Mouse (Mus musculus) cerebellum, postnatal 10 days (tissue): ENCODE measurements at regions not wholly inside any gene's neighbourhood (a gene's known extent, or its start where the extent isn't known, plus 50 kb on each side); places are given as distances from the start of the nearest gene placed in this dataset.
A peak's percentile ranks its signal among the peaks of the same experiment; 100 is the strongest.
"Not testable (repeated sequence)": the region's sequence is repeated elsewhere in the genome, so short reads cannot be mapped to it uniquely, and the experiment has no call there.

Experiments used
- DNase-seq, 2 experiments: peaks; one replicate each; pipeline ENCODE4 v3.0.0; 2021; ENCODE audit warnings: mixed read lengths in 2 of 2

DNA sequence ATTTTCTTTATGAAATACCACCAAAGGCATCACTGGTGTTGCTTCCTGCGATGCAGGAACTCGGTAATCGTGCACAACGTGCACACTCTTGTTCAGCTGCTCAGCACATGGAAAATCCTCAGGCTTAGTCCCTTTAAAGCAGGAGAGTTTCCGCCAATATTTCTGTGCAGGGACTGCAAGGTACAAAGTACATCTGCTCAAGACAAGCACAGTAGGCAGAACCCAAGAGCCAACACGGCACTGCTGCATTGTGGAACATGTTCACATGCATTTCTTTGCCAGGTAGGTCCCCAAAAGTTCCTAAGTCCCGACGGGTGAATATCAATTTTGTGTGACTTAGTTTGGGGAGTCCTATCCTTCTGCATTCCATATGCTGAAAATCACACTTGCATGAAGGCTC, 808.0 kb upstream of the Pou3f3 start:
- DNase-seq = peak in 1 of 2 experiments; percentile 16

DNA sequence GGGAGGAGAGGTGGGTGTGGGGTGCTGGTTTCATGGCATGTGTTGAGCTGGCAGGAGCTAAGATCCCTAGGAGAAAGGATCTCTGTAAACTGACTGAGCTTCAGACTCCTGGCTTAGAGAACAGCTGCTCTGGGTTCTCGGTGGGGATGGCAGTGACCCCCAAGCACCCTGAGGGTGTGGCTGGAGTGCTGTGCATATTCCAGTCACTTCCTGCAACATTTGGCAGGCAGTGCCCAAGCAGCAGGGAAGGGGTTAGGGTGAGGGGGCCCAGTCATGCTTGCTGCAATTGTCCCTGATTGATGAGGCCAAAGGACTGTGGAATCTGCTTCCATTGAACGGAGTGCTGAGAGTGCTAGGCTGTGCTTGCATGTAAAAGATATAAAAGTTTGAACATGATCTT, 807.4 kb upstream of the Pou3f3 start:
- DNase-seq = peak; percentile 61 to 82

DNA sequence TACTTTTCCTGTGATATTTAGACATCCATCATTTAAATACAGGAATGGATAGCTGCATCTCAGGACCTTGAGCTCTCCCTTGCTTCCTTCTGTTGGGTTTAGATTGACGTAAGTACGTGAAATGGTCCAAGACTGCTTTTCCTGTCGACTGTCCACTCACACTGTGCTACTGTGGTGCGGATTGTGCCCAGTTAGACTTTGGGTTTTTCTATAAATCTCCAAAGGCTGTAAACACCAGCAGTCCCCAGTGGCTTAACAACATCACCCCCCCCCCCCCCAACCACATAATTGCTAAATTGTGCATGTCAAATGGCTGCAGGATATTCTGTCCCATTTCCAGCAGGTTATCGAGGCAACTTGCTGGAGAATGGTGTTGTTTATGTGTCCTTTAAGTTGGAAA, 806.6 kb upstream of the Pou3f3 start:
- no peak for DNase-seq

DNA sequence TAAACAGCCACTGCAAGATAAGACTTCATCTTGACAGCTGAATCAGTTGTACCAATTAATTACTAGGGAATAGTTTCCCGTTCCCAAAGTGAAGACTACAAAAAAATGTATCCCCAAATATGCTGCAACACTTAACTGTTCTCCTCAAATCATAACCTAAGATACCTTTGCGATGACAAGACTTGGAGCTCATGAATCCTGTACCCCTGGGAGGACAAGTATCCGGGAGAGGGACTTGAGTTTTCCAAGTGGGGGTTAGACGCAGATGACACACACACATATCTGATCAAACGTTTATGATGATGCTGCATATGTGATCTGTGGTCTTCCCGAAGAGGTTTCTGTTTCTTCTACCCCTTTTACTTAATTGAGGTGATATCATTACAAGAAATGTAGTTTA, 805.6 kb upstream of the Pou3f3 start:
- no peak for DNase-seq

DNA sequence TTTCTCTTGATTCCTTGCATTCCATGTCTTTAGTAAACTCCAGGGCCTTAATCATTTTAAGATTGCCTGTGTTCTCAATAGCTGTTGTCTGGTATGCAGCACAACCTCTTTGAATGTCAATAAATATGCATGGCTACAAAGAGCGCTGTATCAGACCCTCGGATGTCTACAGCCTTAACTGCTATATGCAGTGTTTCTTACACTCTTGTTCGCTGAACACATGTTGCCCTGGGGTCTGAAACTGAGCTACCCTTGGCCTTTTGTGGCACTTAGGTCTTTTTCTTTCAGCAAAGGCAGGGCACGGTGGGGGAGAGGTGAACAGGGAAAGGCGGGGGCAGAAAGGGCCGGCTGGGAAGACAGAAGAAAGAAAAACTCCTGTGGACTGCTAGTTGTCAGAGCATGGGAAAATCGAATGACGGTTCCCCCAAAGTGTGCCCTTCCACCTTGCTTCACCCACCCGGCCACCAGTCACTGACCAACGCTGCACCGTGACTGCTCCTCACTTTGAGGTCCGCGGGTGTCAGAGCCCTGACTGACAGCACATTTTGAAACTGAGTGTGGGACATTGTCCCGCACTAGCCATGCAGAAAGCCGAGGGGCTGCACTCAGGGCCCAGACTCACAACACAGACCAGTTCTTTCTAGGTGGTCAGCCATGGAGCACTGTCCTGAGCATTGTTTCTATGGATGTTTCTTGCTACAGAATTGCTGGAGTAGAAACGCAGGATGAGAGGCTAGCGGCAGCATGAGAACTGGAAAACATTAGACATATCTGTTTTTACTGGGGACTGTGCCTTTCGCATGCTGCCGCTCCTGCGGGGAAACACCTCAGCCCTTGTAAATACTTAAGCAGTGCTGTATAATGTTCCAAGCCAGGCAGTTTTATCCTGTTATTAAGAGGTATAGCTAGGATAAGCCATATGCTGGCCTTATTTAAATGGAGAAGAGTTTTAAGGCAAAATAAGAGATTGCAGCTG, 804.6 kb upstream of the Pou3f3 start:
- no peak for DNase-seq

DNA sequence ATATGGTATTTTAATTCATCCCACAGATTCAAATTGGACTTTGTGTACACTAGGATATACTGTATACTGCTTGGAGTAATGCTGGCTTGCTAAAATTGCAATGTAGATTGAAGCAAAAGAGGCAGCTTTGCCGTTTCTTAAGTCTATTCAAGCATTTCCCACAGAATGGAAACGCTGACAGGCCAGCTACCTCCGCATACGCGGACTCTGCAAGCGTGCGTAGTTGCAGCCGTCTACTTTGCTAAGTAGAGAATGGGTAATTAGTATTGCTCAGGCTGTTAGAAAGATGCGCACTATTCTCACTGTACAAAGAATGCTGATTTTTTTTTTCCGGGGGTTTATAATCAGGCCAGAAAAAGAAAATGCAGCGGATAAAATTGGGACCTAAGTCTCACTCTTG, 803.8 kb upstream of the Pou3f3 start:
- DNase-seq = no peak

DNA sequence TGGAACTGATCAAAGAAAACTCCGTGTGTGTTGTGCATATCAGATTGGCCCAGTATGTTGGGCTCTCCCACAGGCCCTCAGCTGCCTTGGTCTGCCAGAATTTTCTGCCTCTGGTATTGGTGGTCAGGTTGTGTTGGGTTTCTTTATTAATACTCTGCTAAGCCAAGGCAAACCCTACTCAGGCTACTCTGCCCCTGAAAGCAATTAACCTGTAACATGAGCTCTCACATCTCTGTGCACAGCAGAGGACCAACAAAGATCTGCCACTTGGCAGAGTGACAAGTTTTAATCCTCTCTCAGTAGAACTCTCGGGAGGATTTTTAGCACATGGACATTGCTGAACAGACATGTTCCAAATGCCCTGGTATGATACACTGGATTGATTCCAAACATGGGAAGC, 803.2 kb upstream of the Pou3f3 start:
- DNase-seq = peak; percentile 42 to 54

DNA sequence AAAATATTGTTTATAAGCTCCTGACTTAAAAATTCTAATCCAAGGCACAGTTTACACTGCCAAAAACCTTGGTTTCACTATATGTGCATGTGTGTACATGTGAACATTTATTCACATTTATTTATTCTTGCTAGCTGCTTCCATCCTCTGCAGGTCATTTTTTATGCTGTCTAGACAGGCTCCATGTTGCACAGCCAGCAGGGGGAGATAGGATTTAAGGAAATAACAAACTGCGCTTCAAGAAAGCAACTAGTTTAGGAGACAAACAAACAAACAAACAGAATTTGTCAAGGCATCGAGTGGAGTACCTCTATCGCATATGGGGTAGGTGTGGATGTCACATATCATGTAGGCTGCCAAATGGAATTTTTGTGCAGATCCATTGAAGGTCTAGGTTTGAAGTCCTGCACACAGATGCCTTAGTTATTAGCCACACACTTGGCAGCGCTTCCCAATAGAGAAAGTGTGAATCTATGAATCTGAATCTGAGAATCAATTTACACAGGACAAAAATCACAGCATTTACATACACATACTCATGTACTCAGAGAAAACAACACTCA, 797.7 kb upstream of the Pou3f3 start:
- DNase-seq = peak; percentile 61 to 63

DNA sequence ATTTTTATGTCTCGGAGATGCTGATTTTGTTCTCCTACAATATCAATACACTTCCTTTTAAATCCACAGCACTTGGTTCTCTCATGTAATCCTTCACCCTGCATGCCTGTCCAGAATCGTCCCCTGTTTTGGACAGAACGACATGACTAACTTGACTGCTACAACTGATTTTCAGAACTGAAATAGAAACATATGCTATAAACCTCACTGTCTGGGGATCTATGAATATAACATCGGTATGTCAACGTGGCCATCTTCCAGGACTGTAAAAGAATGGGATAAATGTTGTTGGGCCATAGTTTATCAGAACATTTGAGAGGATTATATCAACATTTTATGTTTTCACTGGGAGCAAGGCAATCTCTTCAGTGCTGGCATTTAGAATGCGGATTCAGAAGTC, 795.2 kb upstream of the Pou3f3 start:
- no peak for DNase-seq

DNA sequence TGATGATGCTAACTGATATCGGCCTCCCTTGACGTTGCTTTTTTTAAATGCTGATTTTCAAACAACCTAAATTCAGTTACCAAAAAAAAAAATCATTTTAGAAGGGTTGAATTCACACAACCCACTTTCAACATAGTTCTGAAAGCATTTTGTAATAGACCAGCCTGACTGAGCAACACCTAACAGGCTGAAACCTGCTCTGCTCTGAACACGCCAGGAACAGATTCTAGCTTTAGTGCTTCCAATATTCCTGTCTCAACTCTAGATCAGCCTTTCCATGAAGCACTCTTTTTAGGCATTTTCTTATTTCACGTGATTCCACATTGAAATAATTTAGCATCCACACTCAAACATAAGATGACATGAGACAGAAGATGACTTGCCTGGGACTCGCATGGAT, 789.6 kb upstream of the Pou3f3 start:
- DNase-seq = no peak

DNA sequence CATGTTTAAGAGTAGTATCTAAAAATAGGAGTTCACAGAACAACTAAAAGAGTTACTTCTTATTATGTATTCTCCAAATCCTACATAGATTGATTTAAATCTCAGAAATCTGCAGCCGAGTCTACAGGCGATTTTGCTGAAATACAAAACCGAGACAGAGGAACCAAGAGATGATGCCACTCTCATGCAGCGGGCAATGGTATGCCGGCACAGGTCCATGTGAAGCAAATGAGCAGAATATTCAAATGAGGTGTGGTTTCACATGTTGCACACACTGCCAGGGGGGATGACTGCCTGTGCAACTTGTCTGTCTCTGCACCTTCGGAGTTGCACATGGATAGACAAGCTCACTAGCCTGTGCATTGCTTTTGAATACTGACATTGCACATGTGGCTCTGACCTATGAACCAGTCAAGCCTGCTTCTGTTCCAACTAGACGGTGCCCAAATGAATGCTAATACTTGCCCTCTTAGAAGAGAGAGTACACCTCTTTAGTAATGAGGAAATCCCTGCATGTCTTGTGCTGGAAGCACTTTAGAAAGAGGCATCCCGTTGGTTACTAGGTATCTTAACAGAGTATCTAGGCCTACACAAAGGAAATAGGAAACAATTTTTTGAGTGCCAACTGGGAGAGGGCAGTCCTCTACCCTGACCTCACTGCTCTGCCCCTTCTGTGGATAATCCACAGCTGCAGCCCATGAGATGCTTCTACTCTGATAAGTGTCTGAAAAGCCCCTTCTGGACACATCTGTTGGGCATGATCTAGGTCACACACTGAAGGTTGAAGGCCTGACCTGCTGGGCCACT, 787.4 kb upstream of the Pou3f3 start:
- DNase-seq = no peak

DNA sequence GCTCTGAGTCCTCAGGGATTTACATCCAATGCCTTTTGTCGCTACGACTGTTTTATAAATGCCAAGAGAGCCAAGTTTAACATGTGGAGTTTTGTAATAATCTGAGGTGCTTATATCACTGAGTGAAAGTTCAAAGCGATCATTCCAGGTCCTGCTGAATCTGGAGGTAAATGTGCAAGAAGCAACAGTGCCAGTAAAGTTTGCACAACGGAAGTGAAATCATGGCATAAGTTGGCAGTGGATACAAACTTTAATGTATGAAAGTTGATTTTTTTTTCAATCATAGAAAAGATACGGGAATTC, 786.8 kb upstream of the Pou3f3 start:
- no peak for DNase-seq

DNA sequence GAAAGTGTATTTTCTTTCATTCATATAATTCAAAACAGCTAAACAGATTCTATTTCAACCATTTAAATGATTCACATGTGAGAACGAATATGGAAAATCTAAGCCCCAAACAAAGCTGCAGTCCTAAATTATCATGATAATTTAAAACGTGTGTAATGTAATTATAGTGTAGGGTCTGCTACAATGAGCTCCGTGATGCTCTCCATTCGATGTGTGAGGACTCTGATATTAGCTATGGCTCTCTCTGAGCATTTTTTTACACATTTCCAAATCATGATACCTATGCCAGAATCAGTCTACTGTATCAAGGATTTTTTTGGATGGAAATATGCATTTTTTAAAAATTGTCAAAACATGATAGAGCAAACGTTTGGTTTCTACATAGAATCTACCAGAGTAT, 785.8 kb upstream of the Pou3f3 start:
- no peak for DNase-seq

DNA sequence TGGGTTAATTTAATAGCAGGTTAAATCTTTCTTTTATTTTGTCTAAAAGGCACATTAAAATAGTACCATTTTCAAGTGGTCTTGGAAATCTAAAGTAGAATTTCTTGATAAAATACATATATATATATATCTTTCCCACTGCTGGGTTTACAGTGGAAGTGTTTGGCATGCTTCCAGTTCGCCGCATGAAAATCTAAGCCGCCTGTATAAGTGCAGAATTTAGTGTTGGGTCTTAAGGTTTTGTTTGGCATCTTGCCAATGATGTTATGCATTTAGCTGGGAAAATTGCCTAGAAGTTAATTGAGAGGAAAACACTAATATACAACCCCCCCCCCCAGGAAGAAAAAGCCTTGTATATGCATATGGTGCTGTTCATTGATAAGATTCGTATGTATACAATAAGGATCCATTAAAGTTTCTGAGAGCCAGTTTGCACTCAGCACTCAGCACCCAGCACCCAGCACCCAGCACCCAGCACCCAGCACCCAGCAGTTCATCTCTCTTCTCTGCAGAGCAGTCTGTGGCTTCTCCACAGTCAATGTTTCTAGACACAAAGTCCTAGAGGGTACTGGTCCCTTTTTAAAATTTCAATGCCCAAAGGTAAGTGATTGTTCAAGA, 778.7 kb upstream of the Pou3f3 start:
- peak; percentile 16 to 22 for DNase-seq

DNA sequence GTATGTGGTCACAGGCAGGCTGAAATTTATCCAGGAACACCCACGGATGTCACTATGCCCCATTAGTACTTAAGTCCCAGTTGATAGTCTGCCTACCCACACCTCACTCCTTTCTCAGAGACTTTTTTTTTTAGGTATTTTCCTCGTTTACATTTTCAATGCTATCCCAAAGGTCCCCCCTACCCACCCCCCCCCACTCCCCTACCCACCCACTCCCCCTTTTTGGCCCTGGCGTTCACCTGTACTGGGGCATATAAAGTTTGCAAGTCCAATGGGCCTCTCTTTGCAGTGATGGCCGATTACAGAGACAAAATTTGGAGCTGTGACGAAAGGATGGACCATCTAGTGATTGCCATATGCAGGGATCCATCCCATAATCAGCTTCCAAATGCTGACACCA, 777.8 kb upstream of the Pou3f3 start:
- not testable (repeated sequence) for DNase-seq

DNA sequence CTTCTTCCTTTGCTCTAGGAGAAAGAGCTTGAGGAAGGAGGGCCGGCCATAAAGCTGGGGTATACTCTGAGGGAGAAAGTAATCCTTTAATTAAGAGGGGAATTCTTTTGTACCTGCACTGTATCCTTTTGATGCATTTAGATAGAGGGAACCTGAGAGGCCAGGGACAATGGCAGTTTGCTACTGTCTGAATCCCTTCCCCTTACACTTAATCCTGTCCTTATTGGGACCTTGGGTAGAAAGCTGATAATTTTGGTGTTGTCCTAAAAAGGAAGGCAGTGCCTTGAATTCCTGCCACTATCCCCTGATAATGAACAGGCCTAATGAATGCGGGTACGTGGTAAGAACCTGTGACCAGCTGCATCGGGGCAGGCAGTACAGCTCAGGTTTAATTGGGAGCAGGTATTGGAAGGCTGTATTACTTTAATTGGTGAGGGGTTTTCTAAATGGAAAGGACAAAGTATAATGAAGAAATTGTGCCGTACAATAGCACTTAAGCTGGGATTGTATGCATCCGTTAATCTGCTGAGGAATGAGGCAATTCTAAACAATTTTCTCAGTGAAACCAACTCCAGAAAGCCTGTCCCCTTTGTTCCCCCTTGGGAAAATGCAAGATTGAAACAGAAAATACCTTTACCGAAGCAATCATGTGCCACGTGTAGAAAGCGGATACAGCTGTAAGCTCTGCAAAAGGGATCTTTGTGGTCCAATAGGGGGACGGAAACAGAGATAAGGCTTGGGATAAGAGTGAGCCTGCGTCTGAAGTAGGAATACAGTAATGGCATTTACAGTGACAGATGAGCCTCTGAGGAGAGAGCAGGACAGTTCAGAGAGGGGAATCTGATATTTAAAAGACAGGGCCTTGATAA, 776.9 kb upstream of the Pou3f3 start:
- no peak for DNase-seq

DNA sequence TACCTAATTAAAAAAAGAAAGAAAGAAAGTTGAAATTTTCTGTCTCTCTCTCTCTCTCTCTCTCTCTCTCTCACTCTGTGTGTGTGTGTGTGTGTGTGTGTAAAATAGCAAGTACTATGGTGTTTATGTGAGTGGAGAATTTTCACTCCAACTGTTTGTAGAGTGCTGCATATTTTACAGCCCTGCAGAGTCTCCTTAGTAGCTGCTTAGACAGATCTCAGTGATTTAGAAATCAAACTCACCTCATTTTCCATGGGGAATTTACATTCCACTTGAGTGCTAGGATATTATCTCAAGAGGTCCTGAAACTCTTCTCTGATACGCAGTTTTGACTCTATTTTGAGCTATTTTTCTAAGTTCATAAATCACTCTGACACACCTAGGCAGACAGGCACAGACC, 761.8 kb upstream of the Pou3f3 start:
- no peak for DNase-seq

DNA sequence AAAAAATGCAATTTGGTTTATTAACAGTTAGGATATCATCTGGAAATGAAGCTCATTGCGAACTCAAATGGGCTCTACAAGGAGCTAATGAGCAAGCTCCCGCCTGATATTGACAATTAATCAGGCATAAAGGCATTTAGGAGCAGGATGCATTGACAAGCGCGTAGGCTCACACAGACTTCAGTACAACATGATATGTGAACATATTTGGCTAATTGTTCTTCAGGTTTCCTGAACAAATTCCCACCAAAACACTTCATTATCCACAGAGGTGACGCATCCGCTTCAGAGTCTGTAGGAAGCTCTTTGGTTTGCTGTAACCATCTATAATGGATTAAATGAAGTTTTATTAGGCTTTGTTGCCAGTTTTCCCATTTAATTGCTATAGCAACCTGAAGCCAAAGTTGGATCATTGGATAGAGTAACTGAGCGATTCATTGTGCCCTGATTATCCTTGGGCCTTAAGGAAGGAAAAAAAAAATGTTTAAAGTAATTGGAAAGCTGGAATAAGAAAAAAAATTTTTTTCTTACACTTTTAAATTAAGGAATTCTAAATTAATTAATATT, 759.6 kb upstream of the Pou3f3 start:
- DNase-seq = no peak

DNA sequence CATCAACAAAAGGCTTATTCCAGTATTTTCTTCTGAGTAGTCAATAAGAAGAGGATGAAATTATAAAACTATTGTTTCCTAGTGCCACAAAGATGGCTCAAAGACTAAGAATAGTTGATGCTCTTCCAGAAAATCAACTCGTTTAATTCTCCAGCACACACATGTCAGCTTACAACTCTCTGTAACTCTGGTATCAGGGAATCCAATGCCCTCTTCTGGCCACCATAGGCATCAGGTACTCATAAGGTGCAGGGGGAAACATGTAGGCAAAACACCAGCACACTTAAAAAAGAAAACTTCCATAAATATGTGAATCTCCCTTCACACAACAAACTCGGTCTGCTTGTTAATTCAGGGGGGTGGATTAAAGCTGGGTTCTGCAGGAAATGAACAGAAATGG, 734.6 kb upstream of the Pou3f3 start:
- peak; percentile 1 to 3 for DNase-seq

DNA sequence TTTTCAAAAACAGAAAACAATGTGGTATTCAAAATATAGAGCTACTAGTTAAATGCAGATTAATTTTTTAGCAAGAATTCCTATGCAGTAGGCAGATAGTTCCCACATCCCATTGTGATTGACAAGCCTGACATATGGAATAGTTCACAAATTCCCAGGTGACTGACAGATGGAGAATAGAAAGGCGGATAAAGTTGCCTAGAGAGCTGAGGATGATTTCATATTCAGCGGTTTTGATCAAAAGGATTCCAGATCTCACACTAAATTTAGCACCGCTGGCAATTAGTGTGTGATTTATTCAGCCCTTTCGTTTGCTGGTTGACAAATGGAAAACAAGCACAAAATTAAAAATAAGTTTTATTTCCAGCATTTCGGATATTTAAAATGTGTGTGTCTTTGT, 714.0 kb upstream of the Pou3f3 start:
- no peak for DNase-seq

DNA sequence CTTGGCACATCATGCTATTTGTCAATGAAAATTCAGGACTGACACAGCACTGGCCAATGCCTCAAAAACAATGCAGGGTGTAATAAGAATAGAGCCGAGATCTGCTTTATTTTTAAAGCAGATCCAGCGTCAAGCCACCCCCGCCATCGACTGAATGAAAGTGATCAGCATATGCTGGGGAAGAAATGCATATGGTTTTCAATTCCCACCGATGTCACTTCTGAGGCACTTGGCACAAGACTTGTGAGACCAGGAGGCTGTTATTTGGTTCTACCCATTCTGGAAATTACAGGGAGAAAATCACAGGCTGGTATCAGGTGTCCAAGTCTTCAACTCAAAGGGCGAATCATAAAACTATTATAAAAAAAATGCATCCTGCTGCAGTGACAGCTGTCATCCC, 689.3 kb upstream of the Pou3f3 start:
- peak; percentile 19 to 21 for DNase-seq

DNA sequence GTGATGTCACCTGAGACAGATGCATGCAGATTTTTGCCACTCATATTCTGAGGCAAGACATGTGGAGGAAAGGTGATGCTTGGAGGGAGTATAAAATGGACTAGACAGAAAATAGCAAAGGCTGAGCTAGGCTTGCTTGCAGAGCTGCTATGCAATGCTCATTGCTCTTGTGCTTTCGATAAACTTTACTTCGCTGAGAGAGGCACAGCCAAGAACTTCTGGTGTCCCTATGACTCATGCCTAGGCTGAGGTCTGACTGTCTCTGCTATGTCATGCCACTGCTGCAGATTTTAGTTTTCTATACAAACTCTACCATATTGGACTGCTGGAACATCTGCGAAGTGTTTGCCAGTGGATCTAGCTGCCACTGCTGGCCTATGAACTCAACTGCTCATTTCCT, 687.5 kb upstream of the Pou3f3 start:
- no peak for DNase-seq
